Mouse (Mus musculus) limb, embryonic 14.5 days (tissue): ENCODE measurements around the gene Anp32e. TPM values are rescaled to one million over a fixed set of nuclear protein-coding genes. Genes with fewer than 3 reads are reported as not detected.
A peak's percentile ranks its signal among the peaks of the same experiment; 100 is the strongest.
"Not testable (repeated sequence)": the region's sequence is repeated elsewhere in the genome, so short reads cannot be mapped to it uniquely, and the experiment has no call there.

Experiments
- ATAC-seq: fragments of 200-750 bp; cut with Nextera tagmentation; 2 replicates; pipeline ENCODE4 v1.8.0; 2017; ENCODE audit warnings: low read depth, moderate number of reproducible peaks, moderate TSS enrichment; ENCODE audit not compliant: low FRiP score
- DNase-seq: peaks from one replicate; pipeline ENCODE4 v3.0.0-alpha.2; 2015; ENCODE audit warnings: low spot score
- H3K27ac ChIP-seq: fragments of 300-500 bp; sonication (generic); replicated peaks from 2 replicates; pipeline ENCODE4 v1.5.1; 2014; ENCODE audit warnings: low read depth, mild to moderate bottlenecking, low read length, moderate library complexity, mixed read lengths
- H3K27me3 ChIP-seq: fragments of 300-500 bp; sonication (generic); 2 replicates; pipeline ENCODE4 v1.6.1; 2014; ENCODE audit warnings: low read length, mixed read lengths; ENCODE audit not compliant: control insufficient read depth, insufficient read depth
- H3K36me3 ChIP-seq: fragments of 300-500 bp; sonication (generic); 2 replicates; pipeline ENCODE4 v1.6.1; 2014; ENCODE audit warnings: mild to moderate bottlenecking, low read length, moderate library complexity, mixed read lengths; ENCODE audit not compliant: control insufficient read depth, insufficient read depth
- H3K4me1 ChIP-seq: fragments of 300-500 bp; sonication (generic); 2 replicates; pipeline ENCODE4 v1.6.1; 2014; ENCODE audit warnings: antibody characterized with exemption, low read length, mixed read lengths; ENCODE audit not compliant: control insufficient read depth, insufficient read depth
- H3K4me2 ChIP-seq: fragments of 300-500 bp; sonication (generic); replicated peaks from 2 replicates; pipeline ENCODE4 v1.6.1; 2014; ENCODE audit warnings: low read depth, mild to moderate bottlenecking, low read length, moderate library complexity; ENCODE audit not compliant: severe bottlenecking
- H3K4me3 ChIP-seq: fragments of 300-500 bp; sonication (generic); replicated peaks from 2 replicates; pipeline ENCODE4 v1.5.1; 2014; ENCODE audit warnings: low read length
- H3K9ac ChIP-seq: fragments of 300-500 bp; sonication (generic); 2 replicates; pipeline ENCODE4 v1.6.1; 2014; ENCODE audit warnings: mild to moderate bottlenecking, low read depth, low read length, moderate library complexity; ENCODE audit not compliant: severe bottlenecking
- H3K9me3 ChIP-seq: fragments of 300-500 bp; sonication (generic); 2 replicates; pipeline ENCODE4 v1.6.1; 2016; ENCODE audit warnings: low read length; ENCODE audit not compliant: control insufficient read depth
- POLR2A ChIP-seq: fragments of 200-500 bp; IDR thresholded peaks from 2 replicates; pipeline ENCODE4 v1.8.0; 2012; ENCODE audit warnings: inconsistent platforms, mild to moderate bottlenecking, moderate library complexity, borderline replicate concordance; ENCODE audit not compliant: insufficient read depth, insufficient read length; ENCODE audit errors: extremely low read depth
- WGBS: fragments of 180-500 bp; shearing (Covaris S2); extraction: QIAGEN DNeasy Blood & Tissue Kit; methylation state at CpG from one replicate; pipeline ENCODE4 v1.1.7; 2014; 5-methylcytosine and 5-hydroxymethylcytosine counted together
- polyA plus RNA-seq, 2 experiments: library from polyadenylated mRNA; depleted of rRNA in 1 of 2; stranded (reverse) in 1 of 2; unstranded in 1 of 2; fragments of >200 nt; fragmentation: Nextera tagmentation in 1 of 2; extraction: Ambion mirVana in 1 of 2; gene quantifications; 2 replicates each; pipeline versions ENCODE4 v1.2.1 to v1.2.3; 2012 to 2014

The Anp32e gene
- polyA plus RNA-seq, 2 experiments, result 55.0 to 137 TPM

DNA sequence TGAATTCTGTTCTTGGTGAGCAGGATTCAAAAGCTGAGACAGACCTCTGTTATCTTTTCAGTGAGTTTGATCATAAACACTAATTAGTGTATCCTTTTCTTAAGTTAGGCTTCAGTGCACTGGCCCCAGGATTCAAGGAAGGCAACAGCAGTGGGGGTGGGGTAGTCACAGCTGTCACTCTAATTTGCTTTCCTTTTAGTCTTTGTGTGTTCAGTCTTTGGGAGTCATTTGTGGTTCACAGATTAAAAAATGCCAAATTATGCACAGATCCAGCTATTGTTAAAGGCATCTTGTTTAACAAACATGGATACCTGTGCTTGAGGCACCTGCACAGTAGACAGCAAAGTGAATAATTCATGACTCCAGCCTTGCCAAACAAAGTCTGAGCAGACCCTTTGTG is 24.0 kb downstream of the Anp32e start:
- TF ChIP-seq POLR2A, result no peak
- DNase-seq, result no peak
- 0 out of 2 replicates have a peak, but pooled peaks cover 2% of the 10 kb centered on the region for H3K36me3 ChIP-seq
- no peak overlapping the region for H3K27ac ChIP-seq
- no peak overlapping the region for H3K4me3 ChIP-seq
- H3K27me3 ChIP-seq, result no peaks in the 10 kb centered on the region
- H3K9me3 ChIP-seq, result no peaks in the 10 kb centered on the region
- H3K4me1 ChIP-seq, result no peaks in the 10 kb centered on the region
- no peak overlapping the region for H3K4me2 ChIP-seq
- no peak overlapping the region for H3K9ac ChIP-seq
- ATAC-seq, result no peak

DNA sequence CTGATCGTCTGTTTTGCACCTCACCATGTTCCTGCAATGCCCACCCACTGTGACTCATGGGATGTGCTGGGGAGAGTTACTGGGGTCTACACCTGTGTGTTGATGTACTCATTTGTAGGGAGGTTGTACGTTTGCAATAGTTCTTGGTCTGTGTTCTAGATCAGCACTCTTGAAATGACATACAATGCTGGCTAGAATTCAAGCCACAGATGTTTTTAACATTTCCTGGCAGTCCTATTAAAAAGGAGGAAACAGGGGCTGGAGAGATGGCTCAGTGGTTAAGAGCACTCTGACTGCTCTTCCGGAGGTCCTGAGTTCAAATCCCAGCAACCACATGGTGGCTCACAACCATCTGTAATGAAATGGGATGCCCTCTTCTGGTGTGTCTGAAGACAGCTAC is 24.5 kb downstream of the Anp32e start:
- no peak for ATAC-seq
- no peak for TF ChIP-seq POLR2A
- H3K9ac ChIP-seq, result no peak overlapping the region
- no peaks in the 10 kb centered on the region for H3K9me3 ChIP-seq
- H3K27me3 ChIP-seq, result no peaks in the 10 kb centered on the region
- 81% methylated on average over 3 of the region's 3 CpGs for WGBS
- no peaks in the 10 kb centered on the region for H3K4me1 ChIP-seq
- no peak overlapping the region for H3K4me3 ChIP-seq
- 0 out of 2 replicates have a peak, but pooled peaks cover 2% of the 10 kb centered on the region for H3K36me3 ChIP-seq
- no peak overlapping the region for H3K27ac ChIP-seq
- no peak overlapping the region for H3K4me2 ChIP-seq
- DNase-seq, result no peak

DNA sequence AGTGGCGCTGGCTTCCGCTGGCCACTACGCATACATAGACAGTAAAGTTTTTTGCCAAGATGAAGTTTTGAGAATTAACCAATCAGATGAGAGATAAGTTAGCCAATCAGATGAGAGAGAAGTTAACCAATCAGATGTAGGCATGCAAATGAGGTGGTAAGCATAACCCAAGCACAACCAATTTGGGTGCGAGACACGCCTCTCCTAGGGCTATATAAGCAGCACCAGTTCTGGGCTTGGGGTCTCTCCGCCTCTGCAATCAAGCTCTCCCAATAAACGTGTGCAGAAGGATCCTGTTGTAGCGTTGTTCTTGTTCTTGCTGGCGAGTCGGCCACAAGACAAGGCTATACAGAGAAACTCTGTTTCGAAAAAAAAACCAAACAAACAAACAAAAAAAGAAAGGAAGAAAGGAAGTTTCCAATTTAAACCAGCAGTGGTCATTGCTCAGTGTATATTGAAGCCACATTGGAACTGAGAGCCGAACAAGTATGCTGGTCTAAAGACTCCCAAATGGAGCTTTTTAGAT is 25.7 kb downstream of the Anp32e start:
- H3K9me3 ChIP-seq, ATAC-seq, H3K27me3 ChIP-seq, H3K27ac ChIP-seq, H3K9ac ChIP-seq, H3K4me2 ChIP-seq, H3K4me3 ChIP-seq, H3K4me1 ChIP-seq, DNase-seq, H3K36me3 ChIP-seq: not testable (repeated sequence)
- 92% methylated on average over 12 of the region's 12 CpGs for WGBS

DNA sequence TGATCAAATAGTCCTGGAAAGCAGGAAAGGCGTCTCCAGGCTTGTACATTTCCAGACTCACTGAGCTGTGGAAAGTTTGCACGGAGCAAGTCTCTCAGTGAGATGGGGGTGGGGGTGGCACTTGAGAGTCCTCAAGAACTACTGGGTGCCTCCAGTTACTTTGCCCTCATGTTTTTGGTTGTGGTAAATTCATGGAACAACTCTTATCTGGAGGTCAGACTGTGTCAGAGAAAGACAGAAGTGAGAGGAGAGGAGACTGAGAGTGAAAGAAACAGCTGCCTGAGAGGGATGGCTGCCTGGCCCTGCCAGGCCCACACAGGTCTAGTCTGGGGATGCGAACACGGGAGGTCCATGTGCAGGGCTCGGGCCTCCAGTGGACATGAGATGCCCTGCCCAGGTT is 26.3 kb downstream of the Anp32e start:
- H3K36me3 ChIP-seq, result no peaks in the 10 kb centered on the region

DNA sequence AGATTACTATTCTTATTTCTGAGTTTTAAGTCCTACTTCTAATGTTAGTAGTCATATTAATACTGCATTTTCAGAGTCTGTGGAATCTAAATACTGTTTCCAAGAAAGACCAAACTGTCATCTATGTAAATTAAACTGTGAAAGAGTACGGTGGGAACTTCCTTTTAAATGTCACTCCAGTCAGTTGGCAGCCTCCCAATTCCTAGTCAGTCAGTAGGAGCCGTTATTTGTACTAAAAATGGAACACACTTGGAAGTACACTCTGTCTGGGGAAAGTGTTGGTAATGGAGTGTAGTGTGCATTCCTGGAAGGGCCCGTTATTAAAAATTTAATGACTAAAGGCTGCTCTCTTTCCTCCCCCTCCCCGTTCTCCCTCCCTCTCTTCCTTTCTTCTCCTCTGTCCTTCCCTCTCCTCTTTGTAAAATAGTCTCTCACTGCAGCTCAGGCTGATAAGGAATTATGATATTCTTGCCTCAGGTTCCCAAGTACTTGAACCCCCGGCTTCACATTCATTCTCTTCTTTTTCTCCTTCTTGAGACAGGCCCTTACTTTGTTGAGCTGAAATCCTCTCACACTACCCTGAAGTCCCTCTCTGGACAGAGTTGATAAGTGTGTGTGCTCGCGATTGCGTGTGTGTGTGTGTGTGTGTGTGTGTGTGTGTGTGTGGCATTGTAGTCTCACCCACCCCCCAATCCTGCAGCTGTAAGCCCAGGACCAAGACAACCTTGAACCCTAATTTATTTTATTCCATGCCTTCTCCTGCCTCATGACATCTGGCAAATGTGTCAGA is 28.5 kb downstream of the Anp32e start:
- peak overlapping the region; percentile 1; the same call in 1 of the 2 replicates for H3K27ac ChIP-seq
- DNase-seq, result peak; percentile 64
- 58% methylated on average over 8 of the region's 8 CpGs for WGBS
- no peak overlapping the region for H3K4me3 ChIP-seq
- H3K27me3 ChIP-seq, result no peaks in the 10 kb centered on the region
- no peak for TF ChIP-seq POLR2A
- H3K9ac ChIP-seq, result no peak overlapping the region
- ATAC-seq, result peak; percentile 42; the same call in 1 of the 2 replicates
- H3K9me3 ChIP-seq, result no peaks in the 10 kb centered on the region
- no peak overlapping the region for H3K4me2 ChIP-seq
- no peaks in the 10 kb centered on the region for H3K4me1 ChIP-seq
- no peaks in the 10 kb centered on the region for H3K36me3 ChIP-seq

More for the DNA sequence above, 26.3 kb downstream of the Anp32e start:
- ATAC-seq (no peak), DNase-seq (no peak)
- Histone ChIP-seq H3K4me1 (no peaks in the 10 kb centered on the region), H3K4me3 (no peak overlapping the region), H3K27me3 (no peaks in the 10 kb centered on the region), H3K9me3 (no peaks in the 10 kb centered on the region), H3K4me2 (no peak overlapping the region), H3K27ac (no peak overlapping the region), H3K9ac (no peak overlapping the region)
- WGBS, result 90% methylated on average over 5 of the region's 5 CpGs
- TF ChIP-seq POLR2A, result no peak

DNA sequence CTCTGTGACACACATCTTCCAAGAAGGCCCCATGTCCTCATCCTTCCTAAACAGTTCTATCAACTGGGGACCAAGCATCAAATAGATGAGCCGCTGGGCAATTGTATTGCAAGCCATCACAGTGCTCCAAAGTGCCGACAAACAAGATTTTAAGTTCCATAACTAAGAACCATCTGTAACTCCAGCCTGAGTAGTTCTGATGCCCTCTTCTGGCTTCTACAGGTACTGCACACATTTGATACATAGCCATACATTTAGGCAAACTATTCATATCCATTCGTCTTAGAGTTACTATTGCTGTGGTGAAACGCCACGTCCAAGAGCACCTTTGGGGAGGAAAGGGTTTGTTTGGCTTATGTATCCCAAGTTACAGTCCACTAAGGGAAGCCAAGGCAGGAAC is 30.0 kb downstream of the Anp32e start:
- no peaks in the 10 kb centered on the region for H3K36me3 ChIP-seq
- no peak for TF ChIP-seq POLR2A
- H3K27me3 ChIP-seq, result no peaks in the 10 kb centered on the region
- H3K9me3 ChIP-seq, result no peaks in the 10 kb centered on the region
- H3K4me2 ChIP-seq, result no peak overlapping the region
- no peak for DNase-seq
- ATAC-seq, result no peak
- 83% methylated on average over 5 of the region's 5 CpGs for WGBS
- H3K27ac ChIP-seq, result no peak overlapping the region
- no peak overlapping the region for H3K9ac ChIP-seq
- H3K4me3 ChIP-seq, result no peak overlapping the region
- H3K4me1 ChIP-seq, result no peaks in the 10 kb centered on the region
